Mouse (Mus musculus) limb, embryonic 11.5 days (tissue): ENCODE data around the gene Reps2. TPM values are rescaled to one million over a fixed set of nuclear protein-coding genes. Genes with fewer than 3 reads are reported as not detected.
A peak's percentile ranks its signal among the peaks of the same experiment; 100 is the strongest.

Source experiments
- ATAC-seq: fragments of 200-750 bp; cut with Nextera tagmentation; 2 replicates; pipeline ENCODE4 v1.8.0; 2017; ENCODE audit warnings: low read depth; ENCODE audit not compliant: insufficient number of reproducible peaks, low FRiP score, low TSS enrichment
- DNase-seq: peaks from one replicate; pipeline ENCODE4 v3.0.0-alpha.2; 2015; ENCODE audit warnings: low spot score
- H3K27ac ChIP-seq: fragments of 300-500 bp; sonication (generic); replicated peaks from 2 replicates; pipeline ENCODE4 v1.5.1; 2014; ENCODE audit warnings: low read depth, mild to moderate bottlenecking, low read length
- H3K27me3 ChIP-seq: fragments of 300-500 bp; sonication (generic); 2 replicates; pipeline ENCODE4 v1.6.1; 2014; ENCODE audit warnings: mild to moderate bottlenecking, low read length, mixed read lengths; ENCODE audit not compliant: control insufficient read depth, insufficient read depth
- H3K36me3 ChIP-seq: fragments of 300-500 bp; sonication (generic); 2 replicates; pipeline ENCODE4 v1.6.1; 2014; ENCODE audit warnings: mild to moderate bottlenecking, low read length, moderate library complexity, mixed read lengths; ENCODE audit not compliant: control insufficient read depth, insufficient read depth
- H3K4me1 ChIP-seq: fragments of 300-500 bp; sonication (generic); 2 replicates; pipeline ENCODE4 v1.6.1; 2014; ENCODE audit warnings: low read length, mixed read lengths; ENCODE audit not compliant: control insufficient read depth, insufficient read depth
- H3K4me2 ChIP-seq: fragments of 300-500 bp; sonication (generic); 2 replicates; pipeline ENCODE4 v1.6.1; 2014; ENCODE audit warnings: low read depth, mild to moderate bottlenecking, moderate library complexity; ENCODE audit not compliant: severe bottlenecking
- H3K4me3 ChIP-seq: fragments of 300-500 bp; sonication (generic); 2 replicates; pipeline ENCODE4 v1.5.1; 2014; ENCODE audit warnings: low read depth, low read length
- H3K9ac ChIP-seq: fragments of 300-500 bp; sonication (generic); 2 replicates; pipeline ENCODE4 v1.6.1; 2014; ENCODE audit warnings: mild to moderate bottlenecking, low read length
- H3K9me3 ChIP-seq: fragments of 300-500 bp; sonication (generic); 2 replicates; pipeline ENCODE4 v1.6.1; 2016; ENCODE audit warnings: low read length; ENCODE audit not compliant: control insufficient read depth
- WGBS: fragments of 180-500 bp; shearing (Covaris S2); extraction: QIAGEN DNeasy Blood & Tissue Kit; methylation state at CpG from one replicate; pipeline ENCODE4 v1.1.7; 2014; 5-methylcytosine and 5-hydroxymethylcytosine counted together
- polyA plus RNA-seq: library from polyadenylated mRNA; unstranded; fragments of >200 nt; fragmentation: Nextera tagmentation; extraction: Ambion mirVana; gene quantifications from 2 replicates; pipeline ENCODE4 v1.2.1, GENCODE M21; 2014

Gene Reps2
- polyA plus RNA-seq, 1 experiment from 2014 or later: 0.44 TPM

- H3K36me3 ChIP-seq: no peaks in the 10 kb centered on the region
- no peaks in the 10 kb centered on the region for H3K4me1 ChIP-seq
- no peaks in the 10 kb centered on the region for H3K9me3 ChIP-seq
- WGBS: 100% methylated on average over 1 of the region's 1 CpGs
- no peak for DNase-seq
- H3K27ac ChIP-seq: no peak overlapping the region
- no peak for ATAC-seq
- no peak overlapping the region for H3K9ac ChIP-seq
- no peak overlapping the region for H3K4me2 ChIP-seq
- no peak overlapping the region for H3K4me3 ChIP-seq
- no peaks in the 10 kb centered on the region for H3K27me3 ChIP-seq
Observed at GRCm38 (mm10) chrX:162541961-162542360, 101.5 kb downstream of the Reps2 start.

- WGBS: 93% methylated on average over 2 of the region's 2 CpGs
- Histone ChIP-seq H3K4me2 (no peak overlapping the region), H3K27me3 (peaks cover 13% of the 10 kb centered on the region), H3K4me3 (no peak overlapping the region), H3K36me3 (no peaks in the 10 kb centered on the region), H3K9ac (no peak overlapping the region), H3K4me1 (no peaks in the 10 kb centered on the region), H3K9me3 (no peaks in the 10 kb centered on the region), H3K27ac (no peak overlapping the region)
- ATAC-seq (no peak), DNase-seq (no peak)
Observed at GRCm38 (mm10) chrX:162531016-162531415, 112.4 kb downstream of the Reps2 start.

DNA sequence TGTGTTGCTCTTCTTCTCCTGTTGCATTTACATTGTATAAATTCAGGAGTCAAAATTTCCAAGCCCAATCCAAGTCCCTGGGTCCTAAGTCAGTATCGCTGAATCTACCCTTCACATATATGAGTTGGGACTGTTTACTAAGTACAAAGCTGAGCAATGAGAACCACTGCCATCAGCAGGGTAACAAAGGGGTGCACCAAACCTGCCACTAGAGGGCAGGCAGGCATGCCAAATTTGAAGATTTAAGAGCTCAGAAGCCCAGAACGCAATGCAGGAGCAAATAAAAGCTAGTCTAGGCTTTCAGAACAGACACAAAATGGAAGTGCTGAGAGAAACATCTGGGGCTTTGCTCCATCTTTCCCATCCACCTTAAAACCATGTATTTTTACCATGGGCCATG, 116.2 kb downstream of the Reps2 start:
- Histone ChIP-seq H3K9me3 (no peaks in the 10 kb centered on the region), H3K4me1 (no peaks in the 10 kb centered on the region), H3K4me3 (no peak overlapping the region), H3K4me2 (no peak overlapping the region), H3K27me3 (0 out of 2 replicates have a peak, but pooled peaks cover 6% of the 10 kb centered on the region), H3K27ac (no peak overlapping the region), H3K9ac (no peak overlapping the region), H3K36me3 (no peaks in the 10 kb centered on the region)
- DNase-seq (peak; percentile 53), ATAC-seq (no peak)
- WGBS: 40% methylated on average over 2 of the region's 2 CpGs

DNA sequence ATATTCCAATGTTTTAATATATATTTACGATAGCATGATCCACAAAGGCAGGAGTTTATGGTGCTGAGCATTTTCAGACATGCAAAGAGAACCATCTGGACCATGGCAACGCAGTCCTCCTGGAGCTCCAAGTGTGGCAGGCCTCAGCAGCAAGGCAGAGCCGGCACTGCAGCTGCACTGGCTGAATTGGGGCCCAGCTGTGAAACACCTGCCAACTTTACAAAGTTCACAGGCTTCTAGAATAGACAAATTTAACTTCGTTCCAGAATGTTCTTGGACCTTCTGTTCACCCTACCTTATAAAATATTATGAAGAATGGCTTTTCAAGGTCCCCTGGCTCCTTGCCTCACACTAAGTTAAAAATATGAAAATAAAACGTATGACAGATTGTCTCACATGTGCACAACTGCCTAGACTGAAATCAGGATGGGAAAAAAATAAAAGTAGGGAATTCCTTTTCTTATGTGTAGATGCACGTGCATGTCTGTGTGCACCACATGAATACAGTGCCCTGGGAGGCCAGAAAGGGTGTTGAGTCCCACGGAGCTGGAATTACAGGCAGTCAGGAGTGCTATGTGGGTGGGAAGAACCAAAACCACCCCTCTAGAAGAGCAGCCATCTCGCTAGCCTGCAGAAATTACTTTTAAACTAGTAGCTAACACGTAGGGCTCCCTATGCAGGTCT, 121.5 kb downstream of the Reps2 start:
- Histone ChIP-seq H3K9me3 (no peaks in the 10 kb centered on the region), H3K27me3 (0 out of 2 replicates have a peak, but pooled peaks cover 3% of the 10 kb centered on the region), H3K4me1 (no peaks in the 10 kb centered on the region), H3K27ac (no peak overlapping the region), H3K4me3 (no peak overlapping the region), H3K9ac (no peak overlapping the region), H3K36me3 (no peaks in the 10 kb centered on the region), H3K4me2 (no peak overlapping the region)
- ATAC-seq (no peak), DNase-seq (no peak)
- 58% methylated on average over 9 of the region's 9 CpGs for WGBS

- Histone ChIP-seq H3K27me3 (0 out of 2 replicates have a peak, but pooled peaks cover 3% of the 10 kb centered on the region), H3K27ac (no peak overlapping the region), H3K4me1 (no peaks in the 10 kb centered on the region), H3K9me3 (no peaks in the 10 kb centered on the region), H3K36me3 (no peaks in the 10 kb centered on the region), H3K9ac (no peak overlapping the region), H3K4me3 (no peak overlapping the region), H3K4me2 (no peak overlapping the region)
- DNase-seq: no peak
- WGBS: 57% methylated on average over 4 of the region's 4 CpGs
- no peak for ATAC-seq
Observed at GRCm38 (mm10) chrX:162521197-162521596, 122.3 kb downstream of the Reps2 start.

DNA sequence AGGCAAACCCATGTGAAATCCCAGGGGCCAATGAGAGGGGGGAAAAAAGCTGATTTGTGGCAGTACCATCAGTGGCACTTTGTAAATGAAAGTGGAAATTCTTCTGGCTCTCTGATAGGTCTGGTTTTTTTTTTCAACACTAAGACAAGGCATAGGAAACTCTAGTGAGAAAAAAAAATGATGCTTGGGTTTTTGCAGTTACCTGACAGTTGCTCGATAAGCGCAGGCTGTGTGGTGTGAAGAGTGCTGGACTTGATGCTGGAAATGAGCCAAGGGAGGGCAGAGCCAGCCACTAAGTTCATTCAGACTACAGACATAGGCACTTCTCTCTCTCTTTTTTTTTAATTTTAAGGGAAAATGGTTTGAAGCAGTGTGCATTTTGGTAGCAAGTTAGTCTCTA, 123.1 kb downstream of the Reps2 start:
- 0 out of 2 replicates have a peak, but pooled peaks cover 3% of the 10 kb centered on the region for H3K27me3 ChIP-seq

GRCm38 (mm10) chrX:162510426-162510980, 132.9 kb downstream of the Reps2 start:
- H3K9ac ChIP-seq: no peak overlapping the region
- H3K4me3 ChIP-seq: no peak overlapping the region
- ATAC-seq (no peak), DNase-seq (no peak)
- no peak overlapping the region for H3K4me2 ChIP-seq
- H3K36me3 ChIP-seq: no peaks in the 10 kb centered on the region
- H3K27me3 ChIP-seq: 0 out of 2 replicates have a peak, but pooled peaks cover 7% of the 10 kb centered on the region
- H3K9me3 ChIP-seq: no peaks in the 10 kb centered on the region
- no peaks in the 10 kb centered on the region for H3K4me1 ChIP-seq
- no peak overlapping the region for H3K27ac ChIP-seq
- WGBS: 73% methylated on average over 2 of the region's 2 CpGs

More for the DNA sequence above, 123.1 kb downstream of the Reps2 start:
- Histone ChIP-seq H3K27ac (no peak overlapping the region), H3K4me3 (no peak overlapping the region), H3K9me3 (no peaks in the 10 kb centered on the region), H3K36me3 (no peaks in the 10 kb centered on the region), H3K4me1 (no peaks in the 10 kb centered on the region), H3K9ac (no peak overlapping the region), H3K4me2 (no peak overlapping the region)
- WGBS: 84% methylated on average over 2 of the region's 2 CpGs
- DNase-seq (no peak), ATAC-seq (no peak)

- ATAC-seq (no peak), DNase-seq (no peak)
- peaks cover 16% of the 10 kb centered on the region; the same call in 1 of the 2 replicates for H3K27me3 ChIP-seq
- H3K4me2 ChIP-seq: no peak overlapping the region
- no peaks in the 10 kb centered on the region for H3K4me1 ChIP-seq
- 55% methylated on average over 2 of the region's 2 CpGs for WGBS
- no peaks in the 10 kb centered on the region for H3K36me3 ChIP-seq
- no peak overlapping the region for H3K9ac ChIP-seq
- no peak overlapping the region for H3K27ac ChIP-seq
- H3K9me3 ChIP-seq: no peaks in the 10 kb centered on the region
- H3K4me3 ChIP-seq: no peak overlapping the region
Observed at GRCm38 (mm10) chrX:162505186-162505585, 138.3 kb downstream of the Reps2 start.
